Comparison of ENCODE assay signal across 8 mouse cellular contexts in genomic region chr14:87567034-87567461, GRCm38 (mm10).
DNase-seq lines count a peak whose midpoint lies in the region; ATAC-seq and TF ChIP-seq lines count a peak whose summit lies in the region.

No protein-coding gene starts in this region.

- peaks cover 2% of the 10 kb centered on the region; the same call in 1 of the 2 replicates for H3K27me3 ChIP-seq in hindbrain, embryonic 10.5 days (ENCODE audit: insufficient read depth, poor library complexity, severe bottlenecking)
- no peaks in the 10 kb centered on the region for H3K27me3 ChIP-seq in hindbrain, embryonic 13.5 days
- H3K27me3 ChIP-seq in CH12.LX (replicated peaks), result peaks cover 4% of the 10 kb centered on the region

- no peak overlapping the region for H3K27ac ChIP-seq in hindbrain, embryonic 10.5 days
- no peak overlapping the region for H3K27ac ChIP-seq in hindbrain, embryonic 13.5 days
- no peak overlapping the region for H3K27ac ChIP-seq in CH12.LX (ENCODE audit: insufficient read depth, low read depth)
- H3K27ac ChIP-seq in cortical plate, adult 2 months (ENCODE audit: insufficient read depth, low read length), result no peak overlapping the region

- in situ Hi-C loops in CH12.LX (cut with MboI; ENCODE audit: low pct_ligation_motif_present, low pct_unique_long_range_greater_than_20kb, low sequenced_read_pairs), result no loop called here

- no peaks in the 10 kb centered on the region for H3K79me2 ChIP-seq in CH12.LX (replicated peaks; ENCODE audit: control insufficient read depth, extremely low read depth, insufficient read depth, poor library complexity, severe bottlenecking)

- H3K4me2 ChIP-seq in hindbrain, embryonic 13.5 days, result no peak overlapping the region
- H3K4me2 ChIP-seq in CH12.LX (ENCODE audit: insufficient read depth, low read depth, poor library complexity, severe bottlenecking), result no peak overlapping the region

- ATAC-seq in hindbrain, embryonic 13.5 days (ENCODE audit: low FRiP score), result no peak

- DNase-seq in hindbrain, embryonic 10.5 days (ENCODE audit: low spot score), result peak; percentile 25
- DNase-seq in CH12.LX (ENCODE audit: extremely low read depth), result peak; percentile 6
- peak; percentile 25 for DNase-seq in lung, postnatal 25 days (ENCODE audit: low spot score)
- DNase-seq in spleen, postnatal 14 days (ENCODE audit: low spot score in 2 of 2), result no peak
- DNase-seq in thymus, postnatal 14 days, result no peak
- no peak for DNase-seq in testis, postnatal 14 days (ENCODE audit: low spot score)

- TF ChIP-seq CTCF in CH12.LX (conservative IDR thresholded peaks at IDR 0.05 in 1 of 2, IDR thresholded peaks at IDR 0.05 in 1 of 2; ENCODE audit: low read depth in 2 of 2, low read length in 2 of 2), result peak in 1 of 2 experiments; percentile 56; a peak in 3 of 4 replicates
- TF ChIP-seq CTCF in cortical plate, adult 2 months (IDR thresholded peaks at IDR 0.05; ENCODE audit: extremely low read depth, insufficient read depth, low read length), result peak; percentile 62

- peaks cover 10% of the 10 kb centered on the region for H3K4me1 ChIP-seq in hindbrain, embryonic 10.5 days (replicated peaks)
- peaks cover 15% of the 10 kb centered on the region for H3K4me1 ChIP-seq in hindbrain, embryonic 13.5 days (replicated peaks)
- no peaks in the 10 kb centered on the region for H3K4me1 ChIP-seq in CH12.LX (ENCODE audit: control insufficient read depth in 1 of 2, insufficient read depth in 2 of 2)
- no peaks in the 10 kb centered on the region for H3K4me1 ChIP-seq in cortical plate, adult 2 months (ENCODE audit: control insufficient read depth, insufficient read depth, low read length)

- TF ChIP-seq POLR2A in CH12.LX (IDR thresholded peaks at IDR 0.05; ENCODE audit: low read depth, low read length), result no peak
- TF ChIP-seq POLR2A in cortical plate, adult 2 months (IDR thresholded peaks at IDR 0.05; ENCODE audit: extremely low read depth, insufficient read depth, low read length), result no peak

- dilution Hi-C loops in CH12.LX (cut with MboI; ENCODE audit: extremely low pct_ligation_motif_present, extremely low pct_unique_long_range_greater_than_20kb, low sequenced_read_pairs), result no loop called here

- TF ChIP-seq RAD21 in CH12.LX (IDR thresholded peaks at IDR 0.05; ENCODE audit: low read depth, low read length), result peak; percentile 55

- 34% methylated on average over 3 of the region's 3 CpGs for WGBS in hindbrain, embryonic 10.5 days
- 37% methylated on average over 3 of the region's 3 CpGs for WGBS in hindbrain, embryonic 13.5 days

- H3K9ac ChIP-seq in hindbrain, embryonic 13.5 days, result no peak overlapping the region
- no peak overlapping the region for H3K9ac ChIP-seq in CH12.LX (ENCODE audit: insufficient read depth, low read depth)

- no peaks in the 10 kb centered on the region for H3K36me3 ChIP-seq in hindbrain, embryonic 10.5 days
- H3K36me3 ChIP-seq in hindbrain, embryonic 13.5 days, result no peaks in the 10 kb centered on the region
- no peaks in the 10 kb centered on the region for H3K36me3 ChIP-seq in CH12.LX (replicated peaks in 1 of 2; ENCODE audit: control insufficient read depth in 1 of 2, insufficient read depth in 1 of 2, low read length in 1 of 2)

- no peaks in the 10 kb centered on the region for H3K9me3 ChIP-seq in hindbrain, embryonic 10.5 days
- H3K9me3 ChIP-seq in hindbrain, embryonic 13.5 days, result no peaks in the 10 kb centered on the region
- H3K9me3 ChIP-seq in CH12.LX (replicated peaks; ENCODE audit: low read length), result no peaks in the 10 kb centered on the region

- TF ChIP-seq EP300 in CH12.LX (IDR thresholded peaks at IDR 0.05; ENCODE audit: low read length), result no peak

- no peak overlapping the region for H3K4me3 ChIP-seq in hindbrain, embryonic 10.5 days
- no peak overlapping the region for H3K4me3 ChIP-seq in hindbrain, embryonic 13.5 days
- no peak overlapping the region for H3K4me3 ChIP-seq in CH12.LX (replicated peaks in 1 of 3; ENCODE audit: low read depth in 2 of 3, low read length in 2 of 3, poor library complexity in 1 of 3)
- no peak overlapping the region for H3K4me3 ChIP-seq in cortical plate, adult 2 months (ENCODE audit: insufficient read depth, low read length)

TF ChIP-seq in CH12.LX, 34 proteins besides CTCF, POLR2A, EP300 and RAD21:
- TF ChIP-seq SMC3 (IDR thresholded peaks at IDR 0.05; ENCODE audit: low read depth, low read length) (peak; percentile 38), MYC (IDR thresholded peaks at IDR 0.05; ENCODE audit: low read depth, low read length) (no peak), PAX5 (IDR thresholded peaks at IDR 0.05; ENCODE audit: low read length) (no peak), KAT2A (IDR thresholded peaks at IDR 0.05; ENCODE audit: insufficient replicate concordance, low read length) (no peak), TBP (conservative IDR thresholded peaks at IDR 0.05; ENCODE audit: low read depth, low read length) (no peak), E2F4 (IDR thresholded peaks at IDR 0.05; ENCODE audit: insufficient replicate concordance, low read depth, low read length) (no peak)

Comparison
In these comparisons a context has a peak if more than half of its experiments do, and no peak if none do; other contexts are left out.
1. DNase-seq: peak in hindbrain, embryonic 10.5 days (single experiment), CH12.LX (single experiment) and lung, postnatal 25 days (single experiment); none in spleen, postnatal 14 days (0 of 2), thymus, postnatal 14 days (single experiment) and testis, postnatal 14 days (single experiment).